Mouse (Mus musculus): ENCODE measurements at regions not wholly inside any gene's neighbourhood (a gene's known extent, or its start where the extent isn't known, plus 50 kb on each side); places are given as distances from the start of the nearest gene placed in this dataset.

GRCm38 (mm10) chr13:114672411-114672810, 145.6 kb upstream of the Mocs2 start:
- no peak for DNase-seq (ENCODE audit: low spot score in 2 of 2)

GRCm38 (mm10) chr13:114679703-114680378, 138.2 kb upstream of the Mocs2 start:
- DNase-seq (ENCODE audit: low spot score in 2 of 2) = no peak

GRCm38 (mm10) chr13:114680379-114680733, 137.7 kb upstream of the Mocs2 start:
- no peak for DNase-seq (ENCODE audit: low spot score in 2 of 2)

GRCm38 (mm10) chr13:114681196-114681595, 136.8 kb upstream of the Mocs2 start:
- DNase-seq (ENCODE audit: low spot score in 2 of 2) = no peak

GRCm38 (mm10) chr13:114681887-114682286, 136.1 kb upstream of the Mocs2 start:
- no peak for DNase-seq (ENCODE audit: low spot score in 2 of 2)

GRCm38 (mm10) chr13:114682891-114683290, 135.1 kb upstream of the Mocs2 start:
- no peak for DNase-seq (ENCODE audit: low spot score in 2 of 2)

- DNase-seq (ENCODE audit: low spot score in 2 of 2) = no peak
Measured at GRCm38 (mm10) chr13:114684298-114684697, 133.7 kb upstream of the Mocs2 start.

- DNase-seq (ENCODE audit: low spot score in 2 of 2) = no peak
Measured at GRCm38 (mm10) chr13:114685368-114685767, 132.7 kb upstream of the Mocs2 start.

GRCm38 (mm10) chr13:114712601-114713000, 105.4 kb upstream of the Mocs2 start:
- no peak for DNase-seq (ENCODE audit: low spot score in 2 of 2)

GRCm38 (mm10) chr13:114719771-114720170, 98.3 kb upstream of the Mocs2 start:
- DNase-seq (ENCODE audit: low spot score in 2 of 2) = no peak

GRCm38 (mm10) chr13:114726828-114727227, 91.2 kb upstream of the Mocs2 start:
- no peak for DNase-seq (ENCODE audit: low spot score in 2 of 2)

- no peak for DNase-seq (ENCODE audit: low spot score in 2 of 2)
Measured at GRCm38 (mm10) chr13:114735066-114735465, 83.0 kb upstream of the Mocs2 start.

GRCm38 (mm10) chr13:114736066-114736465, 82.0 kb upstream of the Mocs2 start:
- no peak for DNase-seq (ENCODE audit: low spot score in 2 of 2)

- no peak for DNase-seq (ENCODE audit: low spot score in 2 of 2)
Measured at GRCm38 (mm10) chr13:114742534-114742933, 75.5 kb upstream of the Mocs2 start.

- DNase-seq (ENCODE audit: low spot score in 2 of 2) = no peak
Measured at GRCm38 (mm10) chr13:114745814-114746213, 72.2 kb upstream of the Mocs2 start.

GRCm38 (mm10) chr13:114757459-114757858, 60.6 kb upstream of the Mocs2 start:
- DNase-seq (ENCODE audit: low spot score in 2 of 2) = peak; percentile 5 to 10

- no peak for DNase-seq (ENCODE audit: low spot score in 2 of 2)
Measured at GRCm38 (mm10) chr13:114759886-114760285, 58.1 kb upstream of the Mocs2 start.

GRCm38 (mm10) chr13:114760901-114761300, 57.1 kb upstream of the Mocs2 start:
- DNase-seq (ENCODE audit: low spot score in 2 of 2) = no peak

Small RNA genes lying in the stretch of these regions (microRNA-seq; reads per million reads assigned to microRNA genes)
- 0 reads per million in 2 experiments for gene Gm25950

Data from left cerebral cortex, adult 18-20 months (tissue).